ENCODE assay signal across 15 mouse cellular contexts in the genomic region with DNA sequence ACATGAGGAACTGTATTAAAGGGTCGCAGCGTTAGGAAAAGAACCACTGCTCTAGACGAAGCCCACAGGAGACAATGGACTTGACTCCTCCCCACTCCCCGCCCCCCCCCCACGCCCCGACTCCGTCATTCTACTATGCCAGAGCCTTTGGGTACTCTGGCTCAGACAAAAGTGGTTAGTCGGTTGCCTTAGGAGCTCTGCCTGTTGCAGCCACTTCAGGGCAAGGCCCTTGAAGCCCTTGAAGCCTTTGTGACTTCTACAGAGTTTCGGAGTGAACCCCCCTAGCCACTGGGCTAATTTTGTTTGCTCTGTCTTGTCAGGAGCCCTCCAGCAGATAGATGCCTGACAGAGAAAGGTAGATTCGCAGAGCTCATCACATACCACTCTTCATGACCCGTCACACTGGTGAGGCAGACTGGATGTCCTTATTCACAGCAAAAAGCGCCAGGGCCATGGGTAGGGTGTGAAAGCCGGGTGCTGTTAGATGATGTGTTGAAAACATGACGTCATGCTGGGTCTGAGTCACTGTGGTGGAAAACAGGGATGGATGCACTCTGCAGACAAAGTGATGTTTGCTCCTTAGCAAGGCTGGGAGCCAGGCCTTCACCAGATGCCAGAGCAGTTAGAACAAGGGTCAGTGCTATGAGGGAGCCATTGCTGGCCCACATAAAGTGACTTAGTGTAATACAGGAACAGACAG. TPM values are rescaled to one million over a fixed set of nuclear protein-coding genes. Genes with fewer than 3 reads are reported as not detected.
DNase-seq lines count a peak whose midpoint lies in the region; ATAC-seq and TF ChIP-seq lines count a peak whose summit lies in the region.
"Had no signal": no experiment of that assay in that cellular context is flagged by ENCODE, and none has a peak within 500 bp of the region (broad histone marks: within the 10 kb centered on the region; RNA-seq: fewer than 3 reads in every experiment).

No protein-coding gene starts in this region.

- no peak overlapping the region for H3K9ac ChIP-seq in hindbrain, postnatal 0 days (replicated peaks; ENCODE audit: low read length)
- H3K9ac ChIP-seq in hindbrain, embryonic 14.5 days, result no peak overlapping the region
- H3K9ac ChIP-seq in heart, embryonic 16.5 days (ENCODE audit: low read length), result no peak overlapping the region
- H3K9ac ChIP-seq: hindbrain, embryonic 15.5 days had no signal

- H3K27me3 ChIP-seq in hindbrain, postnatal 0 days (ENCODE audit: insufficient read depth, low read length), result no peaks in the 10 kb centered on the region
- H3K27me3 ChIP-seq in hindbrain, embryonic 14.5 days (ENCODE audit: control insufficient read depth, insufficient read depth, low read length), result no peaks in the 10 kb centered on the region
- H3K27me3 ChIP-seq in heart, embryonic 16.5 days (ENCODE audit: control insufficient read depth, insufficient read depth, low read length), result no peaks in the 10 kb centered on the region
- H3K27me3 ChIP-seq: hindbrain, embryonic 15.5 days had no signal

- H3K9me3 ChIP-seq in hindbrain, postnatal 0 days (ENCODE audit: low read length), result no peaks in the 10 kb centered on the region
- H3K9me3 ChIP-seq in hindbrain, embryonic 14.5 days (ENCODE audit: control insufficient read depth, low read length), result no peaks in the 10 kb centered on the region
- no peaks in the 10 kb centered on the region for H3K9me3 ChIP-seq in heart, embryonic 16.5 days (replicated peaks; ENCODE audit: control insufficient read depth, low read length)
- H3K9me3 ChIP-seq: embryonic facial prominence, embryonic 10.5 days; hindbrain, embryonic 15.5 days; midbrain, embryonic 10.5 days had no signal

- H3K36me3 ChIP-seq in hindbrain, postnatal 0 days (ENCODE audit: insufficient read depth, low read length), result no peaks in the 10 kb centered on the region
- H3K36me3 ChIP-seq in hindbrain, embryonic 14.5 days (replicated peaks; ENCODE audit: control insufficient read depth, insufficient read depth), result no peaks in the 10 kb centered on the region
- no peaks in the 10 kb centered on the region for H3K36me3 ChIP-seq in heart, embryonic 16.5 days (ENCODE audit: control insufficient read depth, insufficient read depth)
- H3K36me3 ChIP-seq: embryonic facial prominence, embryonic 10.5 days; hindbrain, embryonic 15.5 days; midbrain, embryonic 10.5 days had no signal

- ATAC-seq in hindbrain, postnatal 0 days, result peak; percentile 29; the same call in 1 of the 2 replicates
- ATAC-seq in hindbrain, embryonic 14.5 days (ENCODE audit: low FRiP score), result no peak
- peak; percentile 73 for ATAC-seq in heart, embryonic 16.5 days (replicated peaks; ENCODE audit: extremely low read depth, insufficient read depth, low FRiP score)

- 56% methylated on average over 14 of the region's 14 CpGs for WGBS in hindbrain, postnatal 0 days
- WGBS in hindbrain, embryonic 14.5 days, result 60% methylated on average over 14 of the region's 14 CpGs
- whole genome bisulfite sequencing in heart, embryonic 16.5 days, result 30% methylated on average over 14 of the region's 14 CpGs

- H3K4me1 ChIP-seq in hindbrain, postnatal 0 days (ENCODE audit: insufficient read depth, low read length), result no peaks in the 10 kb centered on the region
- no peaks in the 10 kb centered on the region for H3K4me1 ChIP-seq in hindbrain, embryonic 14.5 days (replicated peaks; ENCODE audit: control insufficient read depth, insufficient read depth, low read length)
- no peaks in the 10 kb centered on the region; the same call in 1 of the 2 replicates for H3K4me1 ChIP-seq in heart, embryonic 16.5 days (ENCODE audit: control insufficient read depth, insufficient read depth, low read length)
- H3K4me1 ChIP-seq: embryonic facial prominence, embryonic 10.5 days; hindbrain, embryonic 15.5 days; midbrain, embryonic 10.5 days had no signal

- no peak for DNase-seq in hindbrain, postnatal 0 days (ENCODE audit: low spot score)
- no peak for DNase-seq in hindbrain, embryonic 14.5 days (ENCODE audit: low spot score)
- peak; percentile 15 for DNase-seq in right cerebral cortex, adult 18-20 months
- DNase-seq in right cerebral cortex, postnatal 36 days (ENCODE audit: low spot score in 2 of 2), result no peak
- no peak for DNase-seq in ovary, postnatal 36 days (ENCODE audit: low spot score)
- no peak for DNase-seq in liver
- DNase-seq in thymus, postnatal 10 days (ENCODE audit: low spot score in 2 of 2), result no peak
- DNase-seq: B cell, adult 2 months; cerebellum, adult 9-11 months; gastrocnemius, adult 2 months; thymus, postnatal 25 days had no signal

- H3K4me3 ChIP-seq in hindbrain, postnatal 0 days (ENCODE audit: low read length), result no peak overlapping the region
- no peak overlapping the region for H3K4me3 ChIP-seq in hindbrain, embryonic 14.5 days (replicated peaks; ENCODE audit: low read length)
- H3K4me3 ChIP-seq in heart, embryonic 16.5 days (ENCODE audit: low read length), result no peak overlapping the region
- H3K4me3 ChIP-seq: embryonic facial prominence, embryonic 10.5 days; gastrocnemius, adult 2 months; hindbrain, embryonic 15.5 days; midbrain, embryonic 10.5 days had no signal

- H3K27ac ChIP-seq in hindbrain, postnatal 0 days, result no peak overlapping the region
- H3K27ac ChIP-seq in hindbrain, embryonic 14.5 days, result no peak overlapping the region
- H3K27ac ChIP-seq in heart, embryonic 16.5 days (ENCODE audit: low read length), result no peak overlapping the region
- H3K27ac ChIP-seq: embryonic facial prominence, embryonic 10.5 days; gastrocnemius, adult 2 months; hindbrain, embryonic 15.5 days; midbrain, embryonic 10.5 days had no signal

- TF ChIP-seq CTCF in hindbrain, postnatal 0 days (IDR thresholded peaks at IDR 0.05; ENCODE audit: low read depth), result no peak

- no peak overlapping the region for H3K4me2 ChIP-seq in hindbrain, postnatal 0 days (ENCODE audit: low read depth, low read length)
- H3K4me2 ChIP-seq in hindbrain, embryonic 14.5 days (replicated peaks), result no peak overlapping the region
- no peak overlapping the region for H3K4me2 ChIP-seq in heart, embryonic 16.5 days (ENCODE audit: low read depth, low read length)
- H3K4me2 ChIP-seq: hindbrain, embryonic 15.5 days had no signal

RNA-seq across cellular contexts. Expression of a gene that starts 10.1 kb away (rescaled TPM):
- total RNA-seq in hindbrain, postnatal 0 days (2014; rRNA removed), result 13.9 and 16.2 TPM in 2 replicates
- 17.4 and 21.8 TPM in 2 replicates for polyA plus RNA-seq in hindbrain, postnatal 0 days (2015; fragmentation: Nextera tagmentation; extraction: Ambion mirVana)
- 14.6 and 16.7 TPM in 2 replicates for polyA plus RNA-seq in hindbrain, embryonic 14.5 days (2014; fragmentation: Nextera tagmentation; extraction: Ambion mirVana)
- 1.9 and 2.3 TPM in 2 replicates for polyA plus RNA-seq in heart, embryonic 16.5 days (2015; fragmentation: Nextera tagmentation; extraction: Ambion mirVana)
- total RNA-seq: gastrocnemius, adult 2 months had no signal
